Mouse (Mus musculus) adrenal gland, postnatal 25 days (tissue): ENCODE measurements around the gene Mark4. TPM values are rescaled to one million over a fixed set of nuclear protein-coding genes. Genes with fewer than 3 reads are reported as not detected.

Experiments
- DNase-seq: peaks from one replicate; pipeline ENCODE4 v3.0.0; 2021; ENCODE audit warnings: mixed read lengths
- microRNA-seq, 2 experiments: library from miRNA; unstranded; fragments of <30 nt; microRNA quantifications; one replicate each; pipeline ENCODE4 v1.2.0; 2021
- total RNA-seq: library from RNA; stranded (reverse); gene quantifications from 2 replicates; pipeline ENCODE4 v1.2.3, GENCODE M21; 2021

Mark4 gene
- total RNA-seq, 1 experiment from 2014 or later, result 69.2 TPM

DNA sequence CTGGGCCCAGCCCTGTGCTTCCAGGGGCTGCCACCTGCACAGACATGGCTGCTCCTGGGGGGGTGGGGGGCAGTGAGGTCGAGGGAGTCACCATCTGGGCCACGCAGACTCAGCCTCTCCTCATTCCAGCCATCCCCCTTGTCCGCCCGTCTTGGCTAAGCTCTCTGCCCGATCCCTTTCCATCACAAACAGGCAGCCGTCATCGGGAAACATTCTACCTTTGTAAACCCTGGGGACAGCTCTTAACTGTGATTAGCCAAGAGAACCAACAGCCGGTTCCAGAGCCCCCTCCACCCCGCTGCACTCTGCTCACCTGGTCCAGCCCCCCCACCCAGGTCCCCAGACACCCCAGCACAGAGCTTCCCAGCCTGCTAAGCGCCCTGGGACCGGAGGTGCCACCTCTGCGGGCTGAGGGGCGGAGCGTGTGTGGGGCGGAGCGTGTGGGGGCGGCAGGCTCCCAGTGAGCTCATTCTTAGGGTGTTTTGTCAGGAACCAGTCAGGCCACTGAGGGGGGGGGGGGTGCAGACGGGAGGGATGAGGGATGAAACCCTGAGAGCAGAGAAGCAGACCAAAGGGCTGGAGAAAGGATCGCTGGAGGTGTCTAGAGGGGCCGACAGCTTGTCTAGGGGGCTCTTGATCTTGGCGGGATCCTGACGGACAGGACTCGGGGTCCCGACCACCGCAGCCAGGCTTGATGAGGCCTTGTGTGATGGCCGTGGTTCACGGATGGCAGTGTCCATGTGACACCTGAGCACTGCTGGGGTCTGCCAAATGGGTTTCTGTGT lies 58.9 kb downstream of the Mark4 start:
- peak; percentile 72 for DNase-seq

DNA sequence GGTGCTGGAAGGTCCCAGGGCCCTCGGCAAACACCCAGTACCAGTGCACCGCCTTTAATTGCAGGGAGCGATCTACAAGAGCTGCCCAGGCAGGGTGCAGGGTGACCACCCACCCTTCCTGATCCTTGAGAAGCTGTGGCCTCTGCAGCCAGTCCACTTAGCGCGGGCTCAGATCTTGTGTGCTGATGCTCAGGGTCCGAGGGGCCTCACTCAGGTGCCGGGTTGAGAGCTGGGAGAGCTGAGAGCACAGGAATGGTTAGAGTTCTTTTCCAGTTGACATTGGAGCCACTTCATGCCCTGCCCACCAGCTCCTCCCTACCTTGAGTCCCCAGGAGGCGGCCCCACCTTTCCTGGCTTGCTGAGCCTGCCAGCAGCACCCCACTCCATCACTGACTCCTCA lies 64.1 kb downstream of the Mark4 start:
- no peak for DNase-seq

DNA sequence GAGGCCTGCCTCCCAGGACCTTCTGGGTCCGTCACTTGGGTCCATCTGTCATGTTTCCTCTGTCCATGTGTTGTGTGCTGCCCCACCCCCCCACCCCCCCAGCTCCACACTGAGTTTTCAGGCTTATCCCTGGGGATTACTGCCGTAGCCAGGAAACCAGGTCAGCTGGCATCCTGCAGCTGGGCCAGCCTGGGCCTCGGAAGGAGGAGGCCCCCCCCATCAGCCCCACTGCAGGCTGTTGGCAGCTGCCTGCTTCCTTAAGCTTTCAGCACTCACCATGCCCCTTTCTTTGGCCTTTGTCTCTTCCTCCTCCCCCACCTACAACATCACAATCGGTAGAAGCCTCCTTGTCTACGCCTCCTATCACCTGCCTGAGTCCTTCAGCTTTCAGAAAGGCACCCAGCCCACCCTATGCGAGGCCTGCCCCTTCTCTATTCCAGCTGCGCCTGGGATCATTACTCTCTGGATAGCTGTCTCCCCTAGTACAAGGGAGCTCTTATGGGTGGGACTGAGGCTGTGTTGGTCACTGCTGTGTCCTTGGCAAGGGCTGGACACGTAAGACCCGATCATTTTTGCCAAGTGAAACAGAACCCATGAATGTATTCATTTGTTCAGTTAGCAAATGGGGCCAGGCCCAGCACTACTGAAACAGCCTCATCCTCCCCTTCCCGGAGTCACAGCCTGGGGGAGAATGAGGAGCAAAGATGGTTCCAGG lies 69.8 kb downstream of the Mark4 start:
- DNase-seq, result no peak

DNA sequence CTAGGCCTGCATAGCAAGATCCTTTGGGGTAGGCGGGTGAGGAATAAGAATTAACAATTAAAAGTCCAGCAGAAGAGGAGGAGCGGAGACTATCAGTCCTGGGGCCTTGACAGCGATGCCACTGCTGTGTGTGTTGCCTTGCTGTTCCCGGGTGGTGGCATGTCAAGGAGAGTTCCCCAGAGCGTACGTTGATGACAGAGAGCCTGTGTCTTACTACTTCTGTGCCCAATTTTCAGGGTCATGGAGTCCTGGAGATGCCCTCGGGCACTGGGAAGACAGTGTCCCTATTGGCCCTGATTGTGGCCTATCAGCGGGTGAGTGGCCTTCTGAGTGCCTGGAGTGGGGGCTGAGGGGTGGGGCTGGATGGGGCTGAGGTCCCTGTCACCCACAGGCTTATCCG lies 74.9 kb downstream of the Mark4 start:
- DNase-seq, result no peak

DNA sequence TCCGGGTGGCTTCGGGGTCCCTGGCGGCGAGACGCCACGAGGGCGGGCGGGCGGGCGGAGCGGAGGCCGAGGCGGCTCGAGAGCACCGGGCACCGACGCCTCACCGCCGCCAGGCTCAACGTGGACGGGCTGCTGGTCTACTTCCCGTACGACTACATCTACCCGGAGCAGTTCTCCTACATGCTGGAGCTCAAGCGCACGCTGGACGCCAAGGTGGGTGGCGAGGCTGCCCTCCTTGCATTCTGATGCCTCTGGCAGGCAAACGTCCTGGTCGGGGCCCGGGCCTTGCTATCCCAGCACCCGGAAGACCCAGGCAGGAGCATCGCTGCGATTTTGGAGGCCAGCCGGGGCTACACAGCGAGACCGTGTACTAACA lies 76.5 kb downstream of the Mark4 start:
- peak; percentile 41 for DNase-seq

DNA sequence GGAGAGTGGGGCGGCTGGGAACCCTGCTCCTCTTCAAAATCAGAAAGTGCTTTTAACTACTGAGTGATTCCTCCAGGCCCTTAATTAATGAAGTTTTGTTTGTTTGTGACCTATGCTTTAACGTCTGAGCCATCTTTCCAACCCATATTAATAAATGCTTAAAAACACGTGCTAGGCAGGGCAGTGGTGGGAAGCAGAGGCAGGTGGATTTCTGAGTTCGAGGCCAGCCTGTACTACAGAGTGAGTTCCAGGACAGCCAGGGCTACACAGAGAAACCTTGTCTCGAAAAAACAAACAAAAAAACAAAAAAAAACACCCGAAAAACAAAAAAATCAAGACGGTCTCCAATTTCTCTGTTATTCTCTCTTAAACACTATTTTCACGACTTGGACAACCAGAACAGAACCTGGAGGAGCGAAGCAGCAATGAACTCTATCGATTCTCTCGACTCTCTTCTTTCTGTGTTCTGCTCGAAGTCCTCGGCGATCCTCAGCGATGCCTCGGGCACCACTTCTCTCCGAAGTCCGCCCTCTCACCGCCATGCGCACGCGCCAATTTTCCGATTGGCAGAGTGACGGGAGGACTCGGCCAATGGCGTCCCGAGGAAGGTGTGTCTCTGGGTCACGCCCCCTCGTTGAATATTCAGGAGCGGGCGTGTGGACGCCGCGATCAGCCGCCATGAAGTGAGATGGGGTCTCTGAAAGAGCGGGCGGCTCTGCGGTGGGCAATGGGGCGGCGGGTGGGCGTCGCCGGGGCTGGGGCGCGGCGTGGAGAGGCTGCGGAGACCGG lies 77.0 kb downstream of the Mark4 start, which contains the start of gene Ercc2:
Gene Ercc2 (plus strand): TSS at position 634 of the 789 bp plus-strand sequence.
- DNase-seq, result peak; percentile 99

DNA sequence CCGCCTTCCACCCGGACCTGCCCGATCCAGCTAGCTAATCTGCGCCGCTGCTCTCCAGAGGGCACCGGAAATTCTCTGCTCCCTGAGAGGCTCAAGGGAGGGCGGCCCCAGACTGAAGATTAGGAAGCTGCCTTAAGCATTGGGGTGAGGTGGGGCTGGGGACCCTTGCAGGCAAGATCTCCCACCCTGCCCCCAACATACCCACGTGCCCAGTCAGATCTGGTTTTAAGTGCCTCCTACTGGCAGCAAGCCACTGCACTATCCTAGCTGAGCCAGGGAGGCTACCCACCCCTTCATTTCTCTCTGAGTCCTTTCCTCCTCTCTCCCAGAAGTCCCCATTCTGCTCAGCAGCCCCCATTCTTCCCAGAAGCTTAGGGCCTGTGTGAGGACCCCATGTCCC lies 80.6 kb downstream of the Mark4 start:
- DNase-seq, result no peak

DNA sequence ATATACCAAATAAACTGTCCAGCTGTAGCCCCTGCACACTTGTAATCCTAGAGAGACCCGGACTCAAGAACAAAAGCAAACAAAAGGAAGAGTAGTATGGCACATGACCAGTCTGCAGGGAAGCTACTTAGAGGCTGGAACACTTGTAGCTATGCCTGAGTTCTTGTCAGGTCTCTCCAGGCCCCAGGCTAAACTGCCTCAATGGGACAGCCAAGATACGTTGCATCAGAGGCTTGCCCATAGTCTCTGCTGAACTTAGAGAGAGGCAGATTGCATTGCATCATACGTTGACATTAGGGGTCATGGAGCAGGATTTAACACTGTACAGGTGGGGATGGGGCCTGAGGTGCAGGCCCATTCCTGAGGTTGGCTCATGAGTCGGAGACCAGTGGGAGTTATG lies 82.6 kb downstream of the Mark4 start:
- DNase-seq, result no peak

DNA sequence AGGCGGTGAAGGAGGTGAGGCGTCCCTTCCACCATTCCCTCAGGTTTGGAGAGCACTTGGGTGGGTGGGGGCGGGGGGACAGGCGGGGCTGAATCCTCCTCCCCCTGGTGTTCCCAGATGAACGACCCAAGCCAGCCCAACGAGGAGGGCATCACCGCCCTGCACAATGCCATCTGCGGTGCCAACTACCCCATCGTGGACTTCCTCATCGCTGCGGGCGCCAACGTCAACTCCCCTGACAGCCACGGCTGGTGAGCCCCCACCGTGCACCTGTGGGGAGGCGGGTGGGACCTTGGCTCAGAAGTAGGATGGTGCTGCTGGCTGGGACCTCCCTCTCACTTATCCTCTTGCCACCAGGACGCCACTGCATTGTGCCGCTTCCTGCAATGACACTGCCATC lies 83.3 kb downstream of the Mark4 start:
- DNase-seq, result no peak

Small RNAs within 50 kb of the gene (microRNA-seq; reads per million reads assigned to microRNA genes)
- gene Mir343, result 0 reads per million in 2 experiments

Other genes with a start within 250 kb of the Mark4 start
- gene Gpr4, start 246.3 kb downstream of the Mark4 start, total RNA-seq, result 6.2 and 7.5 TPM in 2 replicates
- 26.9 and 30.6 TPM in 2 replicates for gene Opa3, start 230.5 kb downstream of the Mark4 start, total RNA-seq
- 47.4 and 61.4 TPM in 2 replicates for gene Vasp, start 187.0 kb downstream of the Mark4 start, total RNA-seq
- not detected in 2 replicates for gene Ppm1n, start 178.8 kb downstream of the Mark4 start, total RNA-seq
- gene Rtn2, start 176.2 kb downstream of the Mark4 start, total RNA-seq, result 2.5 and 5.3 TPM in 2 replicates
- 1.0 and 1.3 TPM in 2 replicates for gene Fosb, start 148.8 kb downstream of the Mark4 start, total RNA-seq
- gene Ercc1, start 114.0 kb downstream of the Mark4 start, total RNA-seq, result 44.5 and 45.8 TPM in 2 replicates
- gene Cd3eap, start 99.3 kb downstream of the Mark4 start, total RNA-seq, result 13.4 and 13.5 TPM in 2 replicates
- gene Ppp1r13l, start 99.1 kb downstream of the Mark4 start, total RNA-seq, result 6.7 and 9.3 TPM in 2 replicates
- 34.8 and 42.9 TPM in 2 replicates for gene Ercc2, start 76.8 kb downstream of the Mark4 start, total RNA-seq
- 1.9 and 2.9 TPM in 2 replicates for gene Klc3, start 54.7 kb downstream of the Mark4 start, total RNA-seq
- gene Ckm, start 54.0 kb downstream of the Mark4 start, total RNA-seq, result 1.1 TPM in 1 of 2 replicates, not detected in the other
- gene Exoc3l2, start 4.5 kb upstream of the Mark4 start, total RNA-seq, result 31.9 and 38.0 TPM in 2 replicates
- gene Bloc1s3, start 49.5 kb upstream of the Mark4 start, total RNA-seq, result 13.0 and 15.9 TPM in 2 replicates
- gene Trappc6a, start 49.6 kb upstream of the Mark4 start, total RNA-seq, result 76.5 and 92.1 TPM in 2 replicates
- not detected in 2 replicates for gene Nkpd1, start 59.0 kb upstream of the Mark4 start, total RNA-seq
- gene Ppp1r37, start 104.3 kb upstream of the Mark4 start, total RNA-seq, result 74.4 and 81.6 TPM in 2 replicates
- 0.62 and 0.73 TPM in 2 replicates for gene Zfp296, start 118.5 kb upstream of the Mark4 start, total RNA-seq
- 75.6 and 93.0 TPM in 2 replicates for gene Gemin7, start 118.8 kb upstream of the Mark4 start, total RNA-seq
- 57.4 and 67.6 TPM in 2 replicates for gene Clasrp, start 145.7 kb upstream of the Mark4 start, total RNA-seq
- 25.6 and 32.3 TPM in 2 replicates for gene Relb, start 170.6 kb upstream of the Mark4 start, total RNA-seq
- gene Clptm1, start 206.2 kb upstream of the Mark4 start, total RNA-seq, result 148 and 159 TPM in 2 replicates
- 3.1 TPM in 1 of 2 replicates, not detected in the other for gene Apoc2, start 219.1 kb upstream of the Mark4 start, total RNA-seq
- 1.0 and 3.9 TPM in 2 replicates for gene Gm44805, start 222.6 kb upstream of the Mark4 start, total RNA-seq
- 86.9 and 90.9 TPM in 2 replicates for gene Apoc4, start 222.7 kb upstream of the Mark4 start, total RNA-seq
- gene Apoc1, start 233.8 kb upstream of the Mark4 start, total RNA-seq, result 1,269 and 1,513 TPM in 2 replicates
- gene Apoe, start 240.4 kb upstream of the Mark4 start, total RNA-seq, result 714 and 971 TPM in 2 replicates